Mouse (Mus musculus) E14TG2a.4 (cell line): Measurements from ENCODE around the gene Acadsb.

Experiments
- CTCF ChIP-seq: conservative IDR thresholded peaks from 2 replicates; pipeline ENCODE4 v1.5.1; 2014; ENCODE audit warnings: low read length
- NANOG ChIP-seq: IDR thresholded peaks from 2 replicates; pipeline ENCODE4 v1.6.1; 2014; ENCODE audit warnings: borderline replicate concordance, low read length, mixed read lengths
- POU5F1 ChIP-seq: IDR thresholded peaks from 2 replicates; pipeline ENCODE4 v1.6.1; 2014; ENCODE audit warnings: low read length, borderline replicate concordance

GRCm38 (mm10) chr7:131456714-131457113 is 46.3 kb downstream of the Acadsb start:
- TF ChIP-seq CTCF, result no peak
- no peak for TF ChIP-seq POU5F1
- TF ChIP-seq NANOG, result no peak
